Mouse (Mus musculus) spleen, postnatal 36 days (tissue): ENCODE results near the gene Dnajb4.

ENCODE experiments used
- DNase-seq, 2 experiments: peaks; one replicate each; pipeline ENCODE4 v3.0.0; 2022; ENCODE audit warnings: low spot score in 2 of 2, mixed read lengths in 1 of 2

Gene Dnajb4

GRCm38 (mm10) chr3:152209967-152210634 is at the start of gene Dnajb4, which contains the start of gene Fubp1:
Gene Dnajb4 (minus strand): TSS chr3:152210302.
Gene Fubp1 (plus strand): TSS chr3:152210422.
- peak; percentile 100 for DNase-seq

DNA sequence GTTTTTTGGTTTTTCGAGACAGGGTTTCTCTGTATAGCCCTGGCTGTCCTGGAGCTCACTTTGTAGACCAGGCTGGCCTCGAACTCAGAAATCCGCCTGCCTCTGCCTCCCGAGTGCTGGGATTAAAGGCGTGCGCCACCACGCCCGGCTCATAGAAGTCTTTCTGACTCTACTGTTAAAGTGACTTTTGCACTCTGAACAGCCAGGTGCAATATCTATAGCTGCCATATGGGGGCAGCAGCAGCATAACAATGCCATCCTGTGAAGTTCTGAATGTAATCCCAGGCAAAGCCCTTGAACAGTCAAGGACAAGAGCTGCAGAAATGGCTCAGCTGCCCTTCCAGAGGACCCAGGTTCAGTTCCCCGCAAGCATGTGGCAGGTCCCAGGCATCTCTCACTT is 49.3 kb upstream of the Dnajb4 start:
- DNase-seq = peak; percentile 32 to 39

GRCm38 (mm10) chr3:152257528-152257927 is 47.4 kb upstream of the Dnajb4 start:
- DNase-seq = no peak

DNA sequence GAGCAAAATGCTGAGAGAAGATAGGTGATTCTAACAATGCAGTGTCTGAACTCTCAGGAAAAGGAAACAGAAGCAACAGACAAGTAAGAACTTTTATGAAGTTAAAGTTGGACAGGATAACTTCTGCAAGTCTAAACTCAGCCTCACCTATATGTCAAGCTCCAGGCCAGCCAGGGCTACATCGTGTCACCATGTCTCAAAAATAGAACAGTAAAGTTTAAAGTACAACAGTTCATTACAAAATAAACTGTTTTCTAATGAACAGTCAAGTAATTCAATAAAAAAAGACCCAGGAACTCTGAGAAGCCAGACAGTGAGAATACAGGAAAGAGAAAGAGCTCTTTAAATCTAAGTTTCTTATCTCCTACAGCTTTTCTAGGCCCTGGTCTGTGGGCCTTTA is 40.4 kb upstream of the Dnajb4 start:
- DNase-seq = no peak

GRCm38 (mm10) chr3:152247708-152248107 is 37.6 kb upstream of the Dnajb4 start:
- DNase-seq = no peak

DNA sequence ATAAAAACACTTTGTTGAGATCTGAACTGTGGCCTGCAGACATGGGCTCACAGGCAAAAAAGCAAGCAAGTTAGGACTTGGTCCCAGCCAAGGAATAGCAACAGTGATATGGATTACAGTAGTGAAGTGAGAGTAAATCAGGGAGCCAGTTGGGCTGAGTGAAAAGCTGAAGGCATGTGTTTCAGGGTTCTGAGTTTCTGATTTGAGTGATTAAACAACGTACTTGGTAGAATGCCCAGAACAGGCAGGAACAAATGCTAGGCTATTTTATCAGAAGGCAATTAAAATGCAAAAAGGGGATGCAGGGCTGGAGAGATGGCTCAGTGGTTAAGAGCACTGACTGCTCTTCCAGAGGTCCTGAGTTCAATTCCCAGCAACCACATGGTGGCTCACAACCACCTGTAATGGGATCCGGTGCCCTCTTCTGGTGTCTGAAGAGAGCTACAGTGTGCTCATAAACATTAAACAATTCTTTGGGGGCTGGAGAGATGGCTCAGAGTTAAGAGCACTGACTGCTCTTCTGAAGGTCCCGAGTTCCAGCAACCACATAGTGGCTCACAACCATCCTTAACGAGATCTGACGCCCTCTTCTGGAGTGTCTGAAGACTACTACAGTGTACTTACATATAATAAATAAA is 35.3 kb upstream of the Dnajb4 start:
- DNase-seq = no peak

GRCm38 (mm10) chr3:152243304-152243703 is 33.2 kb upstream of the Dnajb4 start:
- no peak for DNase-seq

GRCm38 (mm10) chr3:152241098-152241497 is 31.0 kb upstream of the Dnajb4 start:
- DNase-seq = no peak

DNA sequence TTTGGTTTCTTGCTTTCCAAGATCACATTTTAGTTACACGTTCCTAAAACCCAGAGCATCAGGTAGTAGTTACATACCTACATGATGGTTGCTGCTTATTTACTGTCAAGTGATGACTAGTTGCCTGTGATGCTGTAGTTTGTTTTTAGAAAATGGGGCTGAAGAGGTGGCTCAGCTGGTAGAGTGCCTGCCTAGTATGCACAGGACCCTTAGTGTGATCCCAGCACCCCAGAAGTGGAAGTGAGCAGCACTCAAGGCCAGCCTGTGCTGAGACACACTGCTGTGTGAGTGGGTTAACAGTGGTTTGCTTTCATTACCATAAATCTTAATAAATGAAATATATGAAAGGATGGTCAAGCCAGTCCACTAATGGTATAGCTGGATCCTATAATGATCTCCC is 29.5 kb upstream of the Dnajb4 start:
- DNase-seq = no peak

GRCm38 (mm10) chr3:152238836-152239235 is 28.7 kb upstream of the Dnajb4 start:
- peak in 1 of 2 experiments; percentile 40 for DNase-seq

DNA sequence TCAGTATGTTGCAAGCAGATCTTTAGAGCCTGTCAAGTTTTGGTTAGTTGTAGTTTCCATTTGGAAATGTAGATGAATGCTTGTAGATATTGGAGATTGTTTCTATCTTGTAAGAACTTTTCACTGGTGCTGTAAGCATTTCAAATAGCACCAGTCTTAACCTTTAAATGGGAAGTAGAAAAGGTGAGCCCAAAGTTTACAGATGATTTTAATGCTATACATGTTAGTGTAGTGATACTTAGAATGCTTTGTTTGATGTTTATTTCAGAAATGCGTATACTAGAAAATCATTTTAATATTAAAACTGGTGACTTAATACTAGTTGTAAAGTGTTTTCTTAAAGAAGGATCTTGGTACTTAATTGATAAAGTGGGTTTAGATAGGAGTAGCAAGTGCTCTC is 25.7 kb upstream of the Dnajb4 start:
- DNase-seq = no peak

DNA sequence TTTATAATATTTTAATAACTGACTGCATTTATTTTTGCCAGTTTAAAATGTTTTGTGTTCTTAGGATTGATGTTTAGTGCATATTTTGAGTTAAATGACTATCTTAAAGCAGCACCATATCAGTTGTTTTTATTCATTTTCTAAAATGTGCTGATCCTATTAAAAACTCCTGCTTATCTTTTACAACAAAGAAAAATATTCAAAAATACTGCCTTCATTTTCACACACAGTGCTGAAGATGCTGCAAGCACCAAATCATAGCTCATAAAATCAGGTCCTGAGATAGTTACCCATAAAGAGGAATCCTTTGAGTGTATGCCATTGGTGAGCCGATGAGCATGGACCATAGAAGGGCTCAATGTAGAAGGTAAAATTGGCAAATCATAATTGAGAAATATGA is 25.1 kb upstream of the Dnajb4 start:
- no peak for DNase-seq

GRCm38 (mm10) chr3:152231333-152232100 is 21.4 kb upstream of the Dnajb4 start:
- DNase-seq = no peak

DNA sequence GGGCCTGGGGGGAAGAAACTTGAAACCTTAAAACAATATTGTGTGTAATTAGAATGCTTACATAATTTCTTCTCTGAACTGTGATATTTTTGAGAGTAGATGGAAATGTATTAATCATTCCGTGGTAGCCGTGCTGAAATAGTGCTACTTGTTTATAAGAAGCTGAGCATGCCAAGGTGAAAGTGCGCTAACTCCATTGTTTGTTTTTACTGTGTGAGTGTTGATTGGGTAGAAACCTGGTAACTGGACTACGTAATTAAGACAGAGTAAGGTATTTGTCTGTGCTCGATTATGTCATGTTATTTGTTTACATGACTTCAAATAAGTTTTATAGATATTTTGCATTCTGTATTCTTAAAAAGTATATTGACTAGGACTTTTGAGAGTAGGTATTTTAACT is 19.2 kb upstream of the Dnajb4 start:
- no peak for DNase-seq

GRCm38 (mm10) chr3:152228843-152229242 is 18.7 kb upstream of the Dnajb4 start:
- no peak for DNase-seq

GRCm38 (mm10) chr3:152225906-152226305 is 15.8 kb upstream of the Dnajb4 start:
- DNase-seq = no peak

GRCm38 (mm10) chr3:152224918-152225317 is 14.8 kb upstream of the Dnajb4 start:
- DNase-seq = no peak

DNA sequence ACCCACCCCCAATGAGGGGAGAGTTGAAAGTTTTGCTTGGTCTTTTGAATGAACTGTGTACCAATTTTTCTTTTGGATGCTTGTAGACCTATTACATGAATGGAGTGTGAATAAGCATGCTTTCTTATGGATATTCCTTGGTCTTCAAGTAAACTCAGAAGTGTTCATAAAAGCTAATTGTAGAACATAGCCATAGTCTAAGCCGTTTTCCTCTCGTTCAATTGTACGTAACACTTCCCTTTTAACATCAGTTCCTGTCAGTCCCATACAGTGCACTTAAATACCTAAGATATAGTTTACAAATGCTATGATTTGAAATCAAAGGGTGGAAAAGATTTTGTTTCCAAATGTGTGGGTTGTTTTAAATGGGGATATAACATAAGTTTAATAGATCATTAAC is 3.3 kb upstream of the Dnajb4 start:
- DNase-seq = no peak

GRCm38 (mm10) chr3:152211731-152212279 is 1.7 kb upstream of the Dnajb4 start:
- peak in 1 of 2 experiments; percentile 17 for DNase-seq

DNA sequence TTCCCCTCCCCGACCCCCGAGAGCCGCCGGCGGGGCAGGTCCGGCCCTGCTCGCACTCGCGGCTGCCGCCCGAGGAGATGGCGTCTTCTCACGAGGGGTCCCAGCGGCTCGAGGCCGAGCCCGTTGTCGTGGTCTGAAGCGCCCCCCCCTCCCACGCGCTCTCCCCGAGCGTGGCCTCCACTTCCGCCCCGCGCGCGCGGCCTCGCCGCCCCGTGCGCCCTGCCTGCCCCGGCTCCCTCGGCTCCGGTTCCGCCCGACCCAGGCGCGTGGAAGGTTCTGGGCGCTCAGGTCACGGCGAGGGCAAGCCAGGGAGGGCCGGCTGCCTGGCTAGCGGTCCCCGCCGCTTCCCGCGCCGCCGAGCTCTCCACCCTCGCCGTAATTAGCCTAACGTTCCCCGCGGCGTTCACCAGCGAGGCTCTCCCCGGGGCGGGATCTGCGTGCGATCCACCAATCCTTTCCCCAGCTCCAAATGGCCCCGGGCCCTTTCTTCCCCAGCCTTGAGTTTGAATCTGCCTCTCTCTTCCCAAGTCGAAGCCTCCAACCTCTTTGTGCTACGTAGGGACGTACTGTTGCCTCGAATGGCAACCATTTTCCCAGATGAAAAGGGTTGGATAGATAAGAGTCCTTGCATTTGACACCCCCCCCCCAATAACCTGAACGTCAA is 758 bp upstream of the Dnajb4 start:
- DNase-seq = peak; percentile 70 to 74

GRCm38 (mm10) chr3:152209177-152209966 is 730 bp downstream of the Dnajb4 start:
- no peak for DNase-seq
